Mouse (Mus musculus) A20 (cell line): ENCODE results near the gene Dmbx1.

Experiments
- DNase-seq: peaks from one replicate; pipeline ENCODE4 v3.0.0-alpha.2; 2011; ENCODE audit warnings: low read depth, low spot score

The Dmbx1 gene

GRCm38 (mm10) chr4:115940681-115941080 lies 955 bp upstream of the Dmbx1 start:
- DNase-seq, result no peak

GRCm38 (mm10) chr4:115938276-115939160 lies 1.2 kb downstream of the Dmbx1 start:
- no peak for DNase-seq

GRCm38 (mm10) chr4:115937061-115937976 lies 2.4 kb downstream of the Dmbx1 start:
- DNase-seq, result no peak

DNA sequence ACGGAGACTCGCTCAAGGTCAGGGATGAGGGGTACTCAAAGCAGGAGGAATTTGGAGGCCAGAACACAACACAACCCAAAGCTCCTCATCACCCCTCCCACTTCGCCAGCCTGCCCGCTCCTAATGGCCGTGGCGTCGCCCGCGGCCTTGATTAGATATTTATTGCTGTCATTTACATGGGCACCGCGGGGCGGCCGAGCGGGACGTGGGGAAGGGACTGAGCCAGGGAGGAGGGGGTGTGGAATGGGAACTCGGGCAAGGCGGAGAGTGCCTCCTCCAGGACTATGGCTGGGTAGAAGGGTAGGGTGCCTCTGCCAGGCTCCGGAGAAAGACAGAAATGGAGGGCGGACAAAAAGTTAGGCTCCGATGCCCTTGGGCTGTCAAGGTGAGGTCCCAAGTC lies 3.1 kb downstream of the Dmbx1 start:
- DNase-seq, result no peak

- no peak for DNase-seq
Observed at GRCm38 (mm10) chr4:115935835-115936581, 3.7 kb downstream of the Dmbx1 start.

GRCm38 (mm10) chr4:115931556-115932088 lies 8.1 kb downstream of the Dmbx1 start:
- no peak for DNase-seq

DNA sequence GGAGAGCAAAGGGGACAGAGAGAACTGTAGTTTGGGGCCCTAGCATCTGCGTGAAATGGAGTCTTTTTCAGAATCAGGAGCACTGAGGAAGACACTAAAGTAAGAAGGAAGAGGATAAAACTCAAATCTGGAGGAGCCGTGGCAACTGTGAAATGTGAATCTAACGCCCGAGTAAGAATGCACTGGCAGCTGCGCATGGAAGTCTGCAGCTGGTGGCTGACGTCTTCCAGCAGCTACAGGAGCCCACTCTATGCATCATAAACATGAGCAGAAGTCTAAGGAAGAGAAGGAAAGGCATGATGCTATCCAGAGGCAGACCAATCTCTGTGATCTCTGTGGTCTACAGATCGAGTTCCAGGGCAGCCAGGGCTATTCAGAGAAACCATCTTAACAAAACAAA lies 12.1 kb downstream of the Dmbx1 start:
- no peak for DNase-seq

DNA sequence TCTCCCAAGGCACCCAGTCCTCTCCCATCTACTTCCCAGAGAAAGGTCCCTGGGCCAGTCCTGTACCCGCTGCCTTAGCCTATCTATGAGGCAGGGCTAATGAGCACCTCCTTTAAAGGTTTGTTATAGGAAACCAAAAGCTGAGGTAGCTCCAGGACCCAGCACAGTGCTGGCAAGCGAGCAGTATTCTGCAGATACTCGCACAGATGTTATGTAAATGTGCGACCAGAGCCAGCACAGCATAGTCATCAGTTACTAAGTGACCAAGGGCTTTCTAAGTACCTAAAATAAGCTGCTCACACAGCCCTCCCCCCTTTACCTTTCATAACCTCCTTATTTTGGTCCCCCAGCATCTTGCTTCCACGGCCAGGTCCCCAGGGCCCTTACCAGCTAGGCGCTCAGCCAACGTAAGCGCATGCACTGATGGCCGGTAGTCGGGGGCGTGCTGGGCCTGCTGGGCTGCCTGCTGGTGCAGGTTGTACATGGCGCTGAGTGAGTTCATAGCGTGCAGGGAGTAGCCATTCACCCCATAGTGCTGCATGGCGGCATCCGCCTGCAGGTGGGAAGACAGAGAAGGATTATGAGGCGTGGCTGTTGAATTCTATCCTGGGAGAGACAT lies 16.4 kb downstream of the Dmbx1 start:
- no peak for DNase-seq

- no peak for DNase-seq
Observed at GRCm38 (mm10) chr4:115922688-115923087, 17.0 kb downstream of the Dmbx1 start.

- no peak for DNase-seq
Observed at GRCm38 (mm10) chr4:115919911-115920310, 19.8 kb downstream of the Dmbx1 start.

- DNase-seq, result no peak
Observed at GRCm38 (mm10) chr4:115911586-115911985, 28.1 kb downstream of the Dmbx1 start.

GRCm38 (mm10) chr4:115908641-115909040 lies 31.1 kb downstream of the Dmbx1 start:
- DNase-seq, result no peak

GRCm38 (mm10) chr4:115907994-115908393 lies 31.7 kb downstream of the Dmbx1 start:
- no peak for DNase-seq

GRCm38 (mm10) chr4:115906791-115907190 lies 32.9 kb downstream of the Dmbx1 start:
- no peak for DNase-seq

GRCm38 (mm10) chr4:115905701-115906100 lies 34.0 kb downstream of the Dmbx1 start:
- no peak for DNase-seq

DNA sequence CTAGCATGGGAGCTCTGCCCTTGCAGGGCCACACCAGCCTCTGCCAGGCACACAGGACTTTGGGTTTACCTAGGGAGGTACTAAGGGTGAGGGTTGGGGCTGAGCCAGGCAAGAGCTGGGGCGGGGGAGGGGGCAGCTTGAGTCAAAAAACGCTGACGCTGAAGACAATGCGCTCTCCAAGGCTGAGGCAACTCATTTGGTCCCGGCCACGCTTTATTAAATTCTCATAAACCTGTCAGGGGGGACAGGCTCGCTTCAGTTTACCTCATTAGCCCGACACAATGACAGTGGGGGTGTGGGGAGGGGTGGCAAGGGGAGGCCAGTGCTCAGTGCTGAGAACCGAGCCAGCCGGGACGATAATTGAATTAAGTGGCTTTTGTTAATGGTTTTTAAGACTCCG lies 35.4 kb downstream of the Dmbx1 start:
- no peak for DNase-seq

DNA sequence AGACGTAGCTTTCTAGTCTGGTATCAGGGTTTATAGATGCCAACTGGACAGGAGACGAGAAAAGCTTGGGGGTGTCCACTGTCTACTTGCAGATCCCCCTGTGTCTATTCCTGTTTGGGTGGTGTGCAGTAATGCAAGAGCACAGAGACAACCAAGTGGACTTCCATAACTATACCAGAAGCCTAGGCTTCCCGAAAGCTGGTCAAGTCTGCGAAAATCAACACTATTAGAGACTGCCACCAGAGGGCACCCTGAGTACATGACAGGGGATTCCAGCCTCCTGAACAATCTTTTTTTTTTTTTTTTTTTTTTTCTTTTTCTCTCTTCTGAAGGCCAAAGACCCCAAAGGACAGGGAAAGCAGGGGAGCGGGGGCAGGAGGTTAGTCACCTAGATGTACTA lies 36.9 kb downstream of the Dmbx1 start:
- peak; percentile 76 for DNase-seq

GRCm38 (mm10) chr4:115897901-115898631 lies 41.7 kb downstream of the Dmbx1 start:
- no peak for DNase-seq

DNA sequence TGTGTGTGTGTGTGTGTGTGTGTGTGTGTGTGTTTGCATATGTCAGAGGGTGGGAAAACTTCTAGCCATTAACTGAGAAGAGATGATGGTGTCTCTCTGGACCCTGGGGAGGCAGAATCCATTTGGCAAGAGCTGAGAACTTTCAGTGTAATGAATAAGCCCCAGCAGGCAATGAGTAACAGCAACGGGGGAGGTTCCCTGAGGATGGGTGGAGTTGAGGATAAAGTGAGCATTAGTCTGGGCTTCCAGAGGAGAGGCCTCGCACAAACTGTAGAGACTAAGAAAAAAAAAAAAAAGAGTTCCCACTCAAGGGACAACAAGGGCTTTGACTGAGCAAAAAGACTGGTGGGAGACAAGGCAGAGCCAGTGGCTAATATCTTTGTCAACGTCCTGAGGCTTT lies 45.4 kb downstream of the Dmbx1 start:
- no peak for DNase-seq

GRCm38 (mm10) chr4:115890553-115890952 lies 49.2 kb downstream of the Dmbx1 start, which contains the start of gene 6430628N08Rik:
Gene 6430628N08Rik, plus strand, starts transcription at chr4:115890665.
- DNase-seq, result no peak
